In the genomic region with DNA sequence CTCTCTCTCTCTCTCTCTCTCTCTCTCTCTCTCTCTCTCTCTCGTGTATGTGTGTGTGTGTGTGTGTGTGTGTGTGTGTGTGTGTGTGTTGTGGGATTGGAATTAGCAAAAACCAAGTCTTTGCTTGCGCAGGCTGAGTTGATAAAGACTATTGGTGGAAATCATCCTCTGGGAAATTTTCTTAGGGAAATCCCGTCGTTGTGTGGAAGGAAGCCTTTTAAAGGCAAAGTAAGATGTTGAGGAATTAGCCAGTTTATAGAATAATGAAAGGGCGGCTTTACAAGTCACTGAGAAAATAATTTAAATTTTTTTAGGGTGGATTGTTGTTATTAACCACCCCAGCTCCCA, we compare ENCODE assay signal across 8 mouse cellular contexts. TPM values are rescaled to one million over a fixed set of nuclear protein-coding genes. Genes with fewer than 3 reads are reported as not detected.
DNase-seq lines count a peak whose midpoint lies in the region; ATAC-seq lines count a peak whose summit lies in the region.

No protein-coding gene starts in this region.

- no peaks in the 10 kb centered on the region for H3K27me3 ChIP-seq in embryonic facial prominence, embryonic 12.5 days
- no peaks in the 10 kb centered on the region for H3K27me3 ChIP-seq in hindbrain, embryonic 14.5 days (ENCODE audit: control insufficient read depth, insufficient read depth, low read length)
- no peaks in the 10 kb centered on the region for H3K27me3 ChIP-seq in midbrain, embryonic 11.5 days (ENCODE audit: control insufficient read depth, insufficient read depth, low read length)

- peak overlapping the region; percentile 69 for H3K4me3 ChIP-seq in embryonic facial prominence, embryonic 12.5 days
- H3K4me3 ChIP-seq in hindbrain, embryonic 14.5 days (replicated peaks; ENCODE audit: low read length), result peak overlapping the region; percentile 60
- H3K4me3 ChIP-seq in midbrain, embryonic 11.5 days (ENCODE audit: low read depth, low read length), result peak overlapping the region; percentile 85

- ATAC-seq in embryonic facial prominence, embryonic 12.5 days (ENCODE audit: insufficient number of reproducible peaks, insufficient read depth, low FRiP score, low TSS enrichment), result no peak
- ATAC-seq in hindbrain, embryonic 14.5 days (ENCODE audit: low FRiP score), result no peak
- ATAC-seq in midbrain, embryonic 11.5 days (ENCODE audit: low FRiP score), result no peak

- intact Hi-C loops in left cerebral cortex, postnatal 14 days (cut with DNase I), result no loop called here

- peaks cover 9% of the 10 kb centered on the region; the same call in 1 of the 2 replicates for H3K4me1 ChIP-seq in embryonic facial prominence, embryonic 12.5 days
- peaks cover 14% of the 10 kb centered on the region for H3K4me1 ChIP-seq in hindbrain, embryonic 14.5 days (replicated peaks; ENCODE audit: control insufficient read depth, insufficient read depth, low read length)
- peaks cover 13% of the 10 kb centered on the region for H3K4me1 ChIP-seq in midbrain, embryonic 11.5 days (ENCODE audit: control insufficient read depth, insufficient read depth, low read length)

- H3K36me3 ChIP-seq in embryonic facial prominence, embryonic 12.5 days, result no peaks in the 10 kb centered on the region
- no peaks in the 10 kb centered on the region for H3K36me3 ChIP-seq in hindbrain, embryonic 14.5 days (replicated peaks; ENCODE audit: control insufficient read depth, insufficient read depth)
- no peaks in the 10 kb centered on the region for H3K36me3 ChIP-seq in midbrain, embryonic 11.5 days (ENCODE audit: control insufficient read depth, insufficient read depth, low read length)

- H3K9me3 ChIP-seq in embryonic facial prominence, embryonic 12.5 days, result no peaks in the 10 kb centered on the region
- no peaks in the 10 kb centered on the region for H3K9me3 ChIP-seq in hindbrain, embryonic 14.5 days (ENCODE audit: control insufficient read depth, low read length)
- no peaks in the 10 kb centered on the region for H3K9me3 ChIP-seq in midbrain, embryonic 11.5 days (ENCODE audit: control insufficient read depth, low read length)

- peak overlapping the region; percentile 70 for H3K4me2 ChIP-seq in embryonic facial prominence, embryonic 12.5 days (replicated peaks)
- peak overlapping the region; percentile 55 for H3K4me2 ChIP-seq in hindbrain, embryonic 14.5 days (replicated peaks)
- peak overlapping the region; percentile 72 for H3K4me2 ChIP-seq in midbrain, embryonic 11.5 days

- WGBS in embryonic facial prominence, embryonic 12.5 days, result 6% methylated on average over 4 of the region's 5 CpGs
- WGBS in hindbrain, embryonic 14.5 days, result 7% methylated on average over 4 of the region's 5 CpGs
- WGBS in midbrain, embryonic 11.5 days, result 16% methylated on average over 4 of the region's 5 CpGs

- peak overlapping the region; percentile 72 for H3K9ac ChIP-seq in embryonic facial prominence, embryonic 12.5 days
- H3K9ac ChIP-seq in hindbrain, embryonic 14.5 days, result peak overlapping the region; percentile 65
- peak overlapping the region; percentile 73; the same call in 1 of the 2 replicates for H3K9ac ChIP-seq in midbrain, embryonic 11.5 days (ENCODE audit: low read length)

- peak; percentile 26 to 33 for DNase-seq in left cerebral cortex, postnatal 14 days (ENCODE audit: low spot score in 2 of 2)
- no peak for DNase-seq in left cerebral cortex, adult 11 months (ENCODE audit: low spot score)
- no peak for DNase-seq in hindbrain, embryonic 14.5 days (ENCODE audit: low spot score)
- peak; percentile 91 for DNase-seq in midbrain, embryonic 11.5 days (ENCODE audit: low spot score, missing footprints)
- DNase-seq in urinary bladder, postnatal 10 days (ENCODE audit: low spot score), result no peak
- DNase-seq in gastrocnemius, postnatal 10 days, result no peak
- no peak for DNase-seq in cerebellum, adult 18-20 months

- H3K27ac ChIP-seq in embryonic facial prominence, embryonic 12.5 days, result no peak overlapping the region
- no peak overlapping the region for H3K27ac ChIP-seq in hindbrain, embryonic 14.5 days
- H3K27ac ChIP-seq in midbrain, embryonic 11.5 days (ENCODE audit: low read depth, low read length), result no peak overlapping the region

RNA-seq across cellular contexts. Expression of gene Grk5, which starts 1.5 kb away (rescaled TPM):
- total RNA-seq in left cerebral cortex, postnatal 14 days (2021), result 10 to 100 TPM; 14.6 to 17.0 TPM
- polyA plus RNA-seq in embryonic facial prominence, embryonic 12.5 days (2016; fragmentation: Nextera tagmentation; extraction: Ambion mirVana), result 2.2 and 2.7 TPM in 2 replicates
- polyA plus RNA-seq in hindbrain, embryonic 14.5 days (2014; fragmentation: Nextera tagmentation; extraction: Ambion mirVana), result 3.1 and 3.4 TPM in 2 replicates
- polyA plus RNA-seq in midbrain, embryonic 11.5 days (2014; fragmentation: Nextera tagmentation; extraction: Ambion mirVana), result 2.7 and 2.8 TPM in 2 replicates
- 1 to 10 TPM; 6.8 to 9.7 TPM for total RNA-seq in gastrocnemius, postnatal 10 days (2021)

RNA-seq across cellular contexts. Expression of gene Prdx3, which starts 16.7 kb away (rescaled TPM):
- 10 to 100 TPM; 79.2 to 84.0 TPM for total RNA-seq in left cerebral cortex, postnatal 14 days (2021)
- polyA plus RNA-seq in embryonic facial prominence, embryonic 12.5 days (2016; fragmentation: Nextera tagmentation; extraction: Ambion mirVana), result 99.8 and 105 TPM in 2 replicates
- 126 and 135 TPM in 2 replicates for polyA plus RNA-seq in hindbrain, embryonic 14.5 days (2014; fragmentation: Nextera tagmentation; extraction: Ambion mirVana)
- 122 and 132 TPM in 2 replicates for polyA plus RNA-seq in midbrain, embryonic 11.5 days (2014; fragmentation: Nextera tagmentation; extraction: Ambion mirVana)
- total RNA-seq in gastrocnemius, postnatal 10 days (2021), result 100 to 1,000 TPM; 136 to 154 TPM

RNA-seq across cellular contexts. Expression of gene Sfxn4, which starts 29.8 kb away (rescaled TPM):
- total RNA-seq in left cerebral cortex, postnatal 14 days (2021), result 10 to 100 TPM; 12.6 to 14.6 TPM
- polyA plus RNA-seq in embryonic facial prominence, embryonic 12.5 days (2016; fragmentation: Nextera tagmentation; extraction: Ambion mirVana), result 14.3 and 15.0 TPM in 2 replicates
- 11.6 and 11.9 TPM in 2 replicates for polyA plus RNA-seq in hindbrain, embryonic 14.5 days (2014; fragmentation: Nextera tagmentation; extraction: Ambion mirVana)
- polyA plus RNA-seq in midbrain, embryonic 11.5 days (2014; fragmentation: Nextera tagmentation; extraction: Ambion mirVana), result 16.5 and 18.2 TPM in 2 replicates
- total RNA-seq in gastrocnemius, postnatal 10 days (2021), result 1 to 10 TPM; 1.9 to 2.8 TPM

Comparison
In these comparisons a context has a peak if more than half of its experiments do, and no peak if none do; other contexts are left out.
1. DNase-seq: peak in left cerebral cortex, postnatal 14 days (2 of 2) and midbrain, embryonic 11.5 days (single experiment); none in left cerebral cortex, adult 11 months (single experiment), hindbrain, embryonic 14.5 days (single experiment), urinary bladder, postnatal 10 days (single experiment), gastrocnemius, postnatal 10 days (single experiment) and cerebellum, adult 18-20 months (0 of 2).
2. Peak in every context shown above with its lines, with median percentiles within 50 percentile points of each other: H3K4me2 ChIP-seq, H3K4me3 ChIP-seq and H3K9ac ChIP-seq.